ENCODE assay signal across 11 mouse cellular contexts in the genomic region with DNA sequence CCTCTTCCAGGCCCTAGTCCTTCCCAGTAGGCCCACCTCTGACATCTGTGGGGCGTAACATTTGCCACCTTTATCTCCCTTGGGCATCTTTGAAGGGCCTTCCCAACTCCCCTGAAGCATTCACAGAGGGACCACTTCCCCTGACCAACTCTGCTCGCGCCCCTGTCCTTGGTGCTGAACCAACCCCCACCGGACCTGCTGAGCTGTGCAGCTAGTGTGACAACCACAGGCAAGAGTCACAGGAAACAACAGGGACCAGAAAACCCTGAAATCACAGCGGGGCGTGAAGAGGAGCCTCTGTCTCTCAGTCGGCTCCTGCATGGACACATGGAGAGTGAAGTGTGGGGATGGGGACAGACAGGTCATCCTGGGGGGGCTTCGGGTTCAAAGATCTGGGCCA. TPM values are rescaled to one million over a fixed set of nuclear protein-coding genes. Genes with fewer than 3 reads are reported as not detected.
DNase-seq lines count a peak whose midpoint lies in the region; ATAC-seq lines count a peak whose summit lies in the region.
"Had no signal": no experiment of that assay in that cellular context is flagged by ENCODE, and none has a peak within 500 bp of the region (broad histone marks: within the 10 kb centered on the region; RNA-seq: fewer than 3 reads in every experiment).

No protein-coding gene starts in this region.

- peak; percentile 65 for DNase-seq in hindbrain, embryonic 10.5 days (ENCODE audit: low spot score)
- peak; percentile 11 for DNase-seq in thymus, postnatal 14 days
- DNase-seq in thymus, postnatal 10 days (ENCODE audit: low spot score in 2 of 2), result no peak
- peak; percentile 34 for DNase-seq in yolk sac, embryonic 10.5 days (ENCODE audit: low spot score)
- no peak for DNase-seq in frontal cortex, postnatal 36 days (ENCODE audit: low spot score in 2 of 2)
- no peak for DNase-seq in thymus, postnatal 25 days

- H3K4me2 ChIP-seq in hindbrain, embryonic 13.5 days, result no peak overlapping the region
- H3K4me2 ChIP-seq: limb, embryonic 15.5 days; neural tube, embryonic 13.5 days had no signal

- 10% methylated on average over 8 of the region's 8 CpGs for WGBS in hindbrain, embryonic 10.5 days
- 14% methylated on average over 8 of the region's 8 CpGs for WGBS in hindbrain, embryonic 13.5 days

- H3K4me1 ChIP-seq in hindbrain, embryonic 10.5 days (replicated peaks), result peaks cover 17% of the 10 kb centered on the region
- peaks cover 32% of the 10 kb centered on the region for H3K4me1 ChIP-seq in hindbrain, embryonic 13.5 days (replicated peaks)

- H3K27ac ChIP-seq in hindbrain, embryonic 10.5 days, result no peak overlapping the region
- H3K27ac ChIP-seq in hindbrain, embryonic 13.5 days, result no peak overlapping the region
- H3K27ac ChIP-seq: limb, embryonic 15.5 days; neural tube, embryonic 13.5 days had no signal

- peaks cover 42% of the 10 kb centered on the region for H3K27me3 ChIP-seq in hindbrain, embryonic 10.5 days (ENCODE audit: insufficient read depth, poor library complexity, severe bottlenecking)
- H3K27me3 ChIP-seq in hindbrain, embryonic 13.5 days, result peaks cover 45% of the 10 kb centered on the region

- H3K36me3 ChIP-seq in hindbrain, embryonic 10.5 days, result no peaks in the 10 kb centered on the region
- peaks cover 3% of the 10 kb centered on the region; the same call in 1 of the 2 replicates for H3K36me3 ChIP-seq in hindbrain, embryonic 13.5 days
- H3K36me3 ChIP-seq: limb, embryonic 15.5 days; neural tube, embryonic 13.5 days had no signal

- ATAC-seq in hindbrain, embryonic 13.5 days (ENCODE audit: low FRiP score), result no peak
- ATAC-seq in hematopoietic stem cell, adult 5-6 weeks (replicated peaks in 1 of 2; ENCODE audit: insufficient read depth in 1 of 2, low FRiP score in 2 of 2, low TSS enrichment in 1 of 2, low read depth in 1 of 2, poor library complexity in 2 of 2, severe bottlenecking in 2 of 2), result peak; percentile 64 to 70
- ATAC-seq: intestine, postnatal 0 days had no signal

- H3K9ac ChIP-seq in hindbrain, embryonic 13.5 days, result no peak overlapping the region
- H3K9ac ChIP-seq: limb, embryonic 15.5 days; neural tube, embryonic 13.5 days had no signal

- no peak overlapping the region for H3K4me3 ChIP-seq in hindbrain, embryonic 10.5 days
- no peak overlapping the region for H3K4me3 ChIP-seq in hindbrain, embryonic 13.5 days
- H3K4me3 ChIP-seq: limb, embryonic 15.5 days; neural tube, embryonic 13.5 days had no signal

- H3K9me3 ChIP-seq in hindbrain, embryonic 10.5 days, result no peaks in the 10 kb centered on the region
- no peaks in the 10 kb centered on the region for H3K9me3 ChIP-seq in hindbrain, embryonic 13.5 days
- H3K9me3 ChIP-seq: limb, embryonic 15.5 days; neural tube, embryonic 13.5 days had no signal

RNA-seq across cellular contexts. Expression of a gene that starts 18.4 kb away (rescaled TPM):
- polyA plus RNA-seq in hindbrain, embryonic 10.5 days (2016; fragmentation: Nextera tagmentation; extraction: Ambion mirVana), result 16.6 and 17.5 TPM in 2 replicates
- 14.2 and 14.5 TPM in 2 replicates for polyA plus RNA-seq in hindbrain, embryonic 13.5 days (2015; fragmentation: Nextera tagmentation; extraction: Ambion mirVana)
- total RNA-seq in hematopoietic stem cell, adult 5-6 weeks (2017), result 8.2 and 20.1 TPM in 2 replicates

Comparison
In these comparisons a context has a peak if more than half of its experiments do, and no peak if none do; other contexts are left out.
1. DNase-seq: peak in hindbrain, embryonic 10.5 days (single experiment), thymus, postnatal 14 days (single experiment) and yolk sac, embryonic 10.5 days (single experiment); none in thymus, postnatal 10 days (0 of 2), frontal cortex, postnatal 36 days (0 of 2) and thymus, postnatal 25 days (single experiment).